Mouse (Mus musculus) monocyte, adult 5-6 weeks (primary cell): Measurements from ENCODE around the gene Piga. TPM values are rescaled to one million over a fixed set of nuclear protein-coding genes. Genes with fewer than 3 reads are reported as not detected.

Source experiments
- ATAC-seq: fragments of 153-309, 156-312 bp; replicated peaks from 2 replicates; pipeline ENCODE4 v1.8.0; 2017; ENCODE audit warnings: mild to moderate bottlenecking; ENCODE audit not compliant: low TSS enrichment, insufficient number of reproducible peaks, severe bottlenecking, poor library complexity, low FRiP score
- total RNA-seq: library from RNA; stranded (forward); fragments of 200-1000, 200-491, 200-594 nt; gene quantifications from 3 replicates; pipeline ENCODE4 v1.2.3, GENCODE M21; 2017

Gene Piga
- 10.9 to 15.9 TPM (median 11.4 TPM) in 3 replicates for total RNA-seq

GRCm38 (mm10) chrX:164419471-164419939 is at the start of gene Piga:
TSS of gene Piga (plus strand) at chrX:164419787.
- ATAC-seq: peak; percentile 100

GRCm38 (mm10) chrX:164370576-164370975 is 49.0 kb upstream of the Piga start:
- ATAC-seq: no peak

- ATAC-seq: no peak
These were observed 46.5 kb upstream of the Piga start, which contains the start of gene Vegfd for GRCm38 (mm10) chrX:164373081-164373480. TSS of gene Vegfd (plus strand) at chrX:164373378.

GRCm38 (mm10) chrX:164374586-164374985 is 45.0 kb upstream of the Piga start:
- ATAC-seq: no peak

- ATAC-seq: no peak
These were observed 39.9 kb upstream of the Piga start for GRCm38 (mm10) chrX:164379721-164380120.

- ATAC-seq: peak; percentile 88
These were observed 37.8 kb upstream of the Piga start for GRCm38 (mm10) chrX:164381618-164382408.

- no peak for ATAC-seq
These were observed 25.5 kb upstream of the Piga start for GRCm38 (mm10) chrX:164394091-164394490.

- no peak for ATAC-seq
These were observed 21.1 kb upstream of the Piga start for GRCm38 (mm10) chrX:164398456-164398855.

- no peak for ATAC-seq
These were observed 14.4 kb upstream of the Piga start for GRCm38 (mm10) chrX:164405080-164405649.

GRCm38 (mm10) chrX:164406133-164407022 is 13.2 kb upstream of the Piga start:
- no peak for ATAC-seq

GRCm38 (mm10) chrX:164408301-164408927 is 11.2 kb upstream of the Piga start:
- no peak for ATAC-seq

- no peak for ATAC-seq
These were observed 9.0 kb upstream of the Piga start for GRCm38 (mm10) chrX:164410562-164410961.

GRCm38 (mm10) chrX:164416803-164417202 is 2.8 kb upstream of the Piga start:
- no peak for ATAC-seq

GRCm38 (mm10) chrX:164418008-164418407 is 1.6 kb upstream of the Piga start:
- no peak for ATAC-seq

GRCm38 (mm10) chrX:164419955-164420354 is 368 bp downstream of the Piga start:
- 0 out of 2 replicates have a peak, but pooled peaks have one; percentile 3 for ATAC-seq

- ATAC-seq: no peak
These were observed 931 bp downstream of the Piga start for GRCm38 (mm10) chrX:164420518-164420917.

GRCm38 (mm10) chrX:164424821-164425220 is 5.2 kb downstream of the Piga start:
- no peak for ATAC-seq

- ATAC-seq: no peak
These were observed 7.7 kb downstream of the Piga start for GRCm38 (mm10) chrX:164427295-164427694.

GRCm38 (mm10) chrX:164428224-164428623 is 8.6 kb downstream of the Piga start:
- no peak for ATAC-seq
